Mouse (Mus musculus) midbrain, embryonic 13.5 days (tissue): ENCODE measurements around the gene Ankrd24. TPM values are rescaled to one million over a fixed set of nuclear protein-coding genes. Genes with fewer than 3 reads are reported as not detected.
A peak's percentile ranks its signal among the peaks of the same experiment; 100 is the strongest.

Experiments used
- ATAC-seq: fragments of 200-750 bp; cut with Nextera tagmentation; 2 replicates; pipeline ENCODE4 v1.8.0; 2017; ENCODE audit warnings: mild to moderate bottlenecking, moderate TSS enrichment, moderate library complexity
- H3K27ac ChIP-seq: fragments of 300-500 bp; sonication (generic); 2 replicates; pipeline ENCODE4 v1.5.1; 2015; ENCODE audit warnings: inconsistent platforms, mild to moderate bottlenecking, moderate library complexity
- H3K27me3 ChIP-seq: fragments of 300-500 bp; sonication (generic); 2 replicates; pipeline ENCODE4 v1.6.1; 2015; ENCODE audit warnings: mild to moderate bottlenecking, inconsistent platforms
- H3K36me3 ChIP-seq: fragments of 300-500 bp; sonication (generic); 2 replicates; pipeline ENCODE4 v1.6.1; 2015; ENCODE audit warnings: mild to moderate bottlenecking, inconsistent platforms
- H3K4me1 ChIP-seq: fragments of 300-500 bp; sonication (generic); replicated peaks from 2 replicates; pipeline ENCODE4 v1.6.1; 2015; ENCODE audit warnings: inconsistent platforms
- H3K4me2 ChIP-seq: fragments of 300-500 bp; sonication (generic); replicated peaks from 2 replicates; pipeline ENCODE4 v1.6.1; 2015; ENCODE audit warnings: moderate library complexity, mild to moderate bottlenecking, inconsistent platforms
- H3K4me3 ChIP-seq: fragments of 300-500 bp; sonication (generic); replicated peaks from 2 replicates; pipeline ENCODE4 v1.5.1; 2015; ENCODE audit warnings: mild to moderate bottlenecking, inconsistent platforms
- H3K9ac ChIP-seq: fragments of 300-500 bp; sonication (generic); replicated peaks from 2 replicates; pipeline ENCODE4 v1.6.1; 2015; ENCODE audit warnings: mild to moderate bottlenecking, inconsistent platforms
- H3K9me3 ChIP-seq: fragments of 300-500 bp; sonication (generic); 2 replicates; pipeline ENCODE4 v1.6.1; 2016; ENCODE audit warnings: mild to moderate bottlenecking, inconsistent platforms
- WGBS: fragments of 180-500 bp; shearing (Covaris S2); methylation state at CpG from one replicate; pipeline ENCODE4 v1.1.7; 2015; 5-methylcytosine and 5-hydroxymethylcytosine counted together
- polyA plus RNA-seq: library from polyadenylated mRNA; unstranded; fragments of >200 nt; fragmentation: Nextera tagmentation; extraction: Ambion mirVana; gene quantifications from 2 replicates; pipeline ENCODE4 v1.2.1, GENCODE M21; 2015

Ankrd24 gene
- polyA plus RNA-seq, 1 experiment from 2014 or later = 9.3 TPM

DNA sequence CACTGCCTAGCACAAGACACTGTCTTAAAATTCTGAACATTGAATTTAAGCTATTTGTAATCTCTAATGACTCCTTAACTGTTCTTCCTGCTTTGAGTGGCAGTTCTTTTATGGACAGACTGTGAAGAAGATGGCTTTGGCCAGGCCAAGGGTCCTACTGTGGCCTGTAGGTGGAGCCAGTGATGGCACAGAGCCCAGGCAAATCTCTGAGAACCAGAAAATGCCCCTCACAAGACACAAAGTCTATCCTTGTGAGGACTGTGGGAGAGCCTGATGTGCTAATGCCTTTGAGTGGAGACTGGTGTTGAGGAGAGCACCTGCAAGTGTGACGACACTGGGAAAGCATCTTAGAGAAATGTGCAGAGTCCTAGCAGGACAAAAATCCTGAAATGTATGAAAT is 20.0 kb upstream of the Ankrd24 start:
- H3K4me3 ChIP-seq = no peak overlapping the region
- no peak overlapping the region for H3K4me2 ChIP-seq
- H3K9ac ChIP-seq = no peak overlapping the region
- no peak overlapping the region for H3K27ac ChIP-seq
- no peaks in the 10 kb centered on the region for H3K9me3 ChIP-seq
- 97% methylated on average over 1 of the region's 1 CpGs for WGBS
- H3K36me3 ChIP-seq = no peaks in the 10 kb centered on the region; the same call in 1 of the 2 replicates
- H3K27me3 ChIP-seq = peaks cover 5% of the 10 kb centered on the region; the same call in 1 of the 2 replicates
- no peak for ATAC-seq
- H3K4me1 ChIP-seq = peaks cover 18% of the 10 kb centered on the region

DNA sequence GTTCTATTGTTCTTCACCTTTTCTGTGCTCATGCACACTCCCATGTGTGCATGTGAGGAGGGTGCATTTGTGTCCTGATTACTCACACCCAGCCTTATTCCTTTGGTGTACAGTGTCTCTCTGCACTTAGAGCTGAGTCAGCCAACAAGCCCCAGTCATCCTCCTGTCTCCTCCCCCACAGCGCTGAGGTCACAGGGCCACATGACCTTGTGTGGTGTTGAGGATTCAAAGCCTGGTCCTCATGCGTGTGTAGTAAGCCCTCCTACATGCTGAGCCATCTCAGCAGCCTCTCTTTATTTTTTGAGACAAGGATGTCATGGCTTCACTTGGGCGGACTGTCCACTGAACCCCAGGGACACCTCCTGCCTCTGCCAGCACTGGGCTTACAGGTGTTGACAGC is 15.6 kb upstream of the Ankrd24 start:
- Histone ChIP-seq H3K4me2 (no peak overlapping the region), H3K9me3 (no peaks in the 10 kb centered on the region), H3K27ac (no peak overlapping the region), H3K27me3 (peaks cover 5% of the 10 kb centered on the region; the same call in 1 of the 2 replicates), H3K9ac (no peak overlapping the region), H3K4me1 (no peaks in the 10 kb centered on the region), H3K4me3 (no peak overlapping the region), H3K36me3 (no peaks in the 10 kb centered on the region; the same call in 1 of the 2 replicates)
- WGBS = 79% methylated on average over 3 of the region's 3 CpGs
- no peak for ATAC-seq

DNA sequence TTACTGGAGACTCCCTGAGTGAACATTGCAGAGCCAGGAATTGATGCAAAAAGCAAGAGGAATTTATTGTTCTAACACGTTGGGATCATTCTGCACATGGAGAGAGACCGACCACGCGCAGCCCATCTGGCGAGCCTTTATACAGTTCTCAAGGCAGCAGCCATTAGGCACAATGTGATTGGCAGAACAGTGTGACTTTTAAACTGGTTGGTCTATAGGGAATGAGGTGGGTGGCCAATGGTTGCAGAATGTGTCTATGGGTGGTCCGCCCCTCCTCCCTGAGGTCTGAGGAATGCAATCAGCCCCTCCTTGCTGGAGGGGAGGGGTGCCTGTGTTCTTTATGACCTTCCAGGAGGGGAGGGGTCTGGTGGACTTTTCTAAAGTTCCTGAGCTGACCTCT is 12.9 kb upstream of the Ankrd24 start:
- H3K27ac ChIP-seq = no peak overlapping the region
- no peaks in the 10 kb centered on the region for H3K9me3 ChIP-seq
- H3K4me2 ChIP-seq = no peak overlapping the region
- peaks cover 5% of the 10 kb centered on the region; the same call in 1 of the 2 replicates for H3K27me3 ChIP-seq
- no peak overlapping the region for H3K9ac ChIP-seq
- 70% methylated on average over 6 of the region's 6 CpGs for WGBS
- no peaks in the 10 kb centered on the region for H3K4me1 ChIP-seq
- peaks cover 3% of the 10 kb centered on the region for H3K36me3 ChIP-seq
- H3K4me3 ChIP-seq = no peak overlapping the region
- ATAC-seq = no peak

DNA sequence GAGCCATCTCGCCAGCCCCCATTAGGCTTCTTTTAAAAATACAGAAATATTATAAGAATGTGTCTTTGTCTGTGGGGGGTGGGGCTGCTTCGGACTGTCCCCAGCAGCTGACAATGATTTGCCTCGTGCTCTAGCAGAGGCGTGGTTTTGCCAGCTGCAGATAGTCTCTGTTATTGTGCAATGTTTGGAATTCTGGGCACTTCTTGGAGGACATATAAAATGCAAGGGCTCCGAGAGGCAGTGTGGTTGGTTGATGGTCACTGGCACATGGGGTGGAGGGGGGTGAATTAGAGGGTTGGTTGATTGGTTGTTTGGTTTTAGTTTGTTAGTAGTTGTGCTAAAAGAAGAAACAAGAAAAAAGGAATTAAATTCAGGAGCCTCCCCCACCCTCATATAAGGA is 8.4 kb upstream of the Ankrd24 start:
- Histone ChIP-seq H3K9me3 (no peaks in the 10 kb centered on the region), H3K9ac (no peak overlapping the region), H3K4me1 (no peaks in the 10 kb centered on the region), H3K27me3 (no peaks in the 10 kb centered on the region), H3K36me3 (peaks cover 47% of the 10 kb centered on the region), H3K4me3 (no peak overlapping the region), H3K4me2 (no peak overlapping the region), H3K27ac (no peak overlapping the region)
- 95% methylated on average over 5 of the region's 5 CpGs for WGBS
- no peak for ATAC-seq

DNA sequence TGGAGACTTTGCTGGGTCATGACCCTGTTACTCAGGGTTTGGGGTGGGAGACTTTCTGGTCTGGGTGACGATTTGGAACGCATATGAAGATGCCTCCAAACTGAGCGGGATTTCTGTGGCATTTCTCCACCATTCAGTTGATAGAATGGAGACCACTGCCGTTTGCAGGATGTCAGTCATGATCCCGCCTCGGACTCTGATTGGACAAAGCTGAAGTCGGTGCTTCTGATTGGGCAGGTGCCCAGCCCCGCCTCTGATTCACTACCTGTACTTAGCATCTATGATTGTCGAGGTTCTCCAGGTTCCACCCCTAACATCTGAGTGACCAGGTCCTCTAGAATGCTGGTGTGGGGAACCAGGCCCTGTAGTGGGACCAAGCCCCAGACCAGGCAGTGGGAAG is 7.6 kb upstream of the Ankrd24 start:
- Histone ChIP-seq H3K27ac (no peak overlapping the region), H3K27me3 (no peaks in the 10 kb centered on the region), H3K4me1 (peaks cover 5% of the 10 kb centered on the region; the same call in 1 of the 2 replicates), H3K36me3 (peaks cover 55% of the 10 kb centered on the region), H3K4me3 (no peak overlapping the region), H3K4me2 (no peak overlapping the region), H3K9me3 (no peaks in the 10 kb centered on the region), H3K9ac (no peak overlapping the region)
- no peak for ATAC-seq
- 62% methylated on average over 9 of the region's 9 CpGs for WGBS

DNA sequence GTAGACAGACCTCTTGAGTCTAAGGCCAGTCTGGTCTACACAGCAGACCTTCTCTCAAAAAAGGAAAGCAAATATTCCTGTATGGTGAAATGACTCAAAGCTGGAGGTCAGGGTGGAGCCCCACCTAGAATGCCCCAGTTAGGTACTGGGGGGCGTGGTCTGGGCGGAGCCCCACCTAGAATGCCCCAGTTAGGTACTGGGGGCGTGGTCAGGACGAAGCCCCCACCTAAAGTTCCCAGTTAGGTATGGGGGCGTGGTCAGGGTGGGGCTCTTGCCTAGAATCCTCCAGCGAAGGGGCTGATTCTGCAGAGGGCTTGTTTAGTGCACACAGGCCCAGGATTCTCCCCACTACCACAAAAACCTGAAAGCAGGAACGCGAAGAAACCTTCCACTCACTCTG is 4.9 kb upstream of the Ankrd24 start:
- no peak overlapping the region for H3K4me3 ChIP-seq
- no peaks in the 10 kb centered on the region for H3K9me3 ChIP-seq
- peaks cover 26% of the 10 kb centered on the region for H3K4me1 ChIP-seq
- WGBS = 71% methylated on average over 8 of the region's 8 CpGs
- H3K9ac ChIP-seq = no peak overlapping the region
- no peak overlapping the region for H3K4me2 ChIP-seq
- ATAC-seq = no peak
- no peak overlapping the region for H3K27ac ChIP-seq
- no peaks in the 10 kb centered on the region for H3K27me3 ChIP-seq
- peaks cover 55% of the 10 kb centered on the region for H3K36me3 ChIP-seq

DNA sequence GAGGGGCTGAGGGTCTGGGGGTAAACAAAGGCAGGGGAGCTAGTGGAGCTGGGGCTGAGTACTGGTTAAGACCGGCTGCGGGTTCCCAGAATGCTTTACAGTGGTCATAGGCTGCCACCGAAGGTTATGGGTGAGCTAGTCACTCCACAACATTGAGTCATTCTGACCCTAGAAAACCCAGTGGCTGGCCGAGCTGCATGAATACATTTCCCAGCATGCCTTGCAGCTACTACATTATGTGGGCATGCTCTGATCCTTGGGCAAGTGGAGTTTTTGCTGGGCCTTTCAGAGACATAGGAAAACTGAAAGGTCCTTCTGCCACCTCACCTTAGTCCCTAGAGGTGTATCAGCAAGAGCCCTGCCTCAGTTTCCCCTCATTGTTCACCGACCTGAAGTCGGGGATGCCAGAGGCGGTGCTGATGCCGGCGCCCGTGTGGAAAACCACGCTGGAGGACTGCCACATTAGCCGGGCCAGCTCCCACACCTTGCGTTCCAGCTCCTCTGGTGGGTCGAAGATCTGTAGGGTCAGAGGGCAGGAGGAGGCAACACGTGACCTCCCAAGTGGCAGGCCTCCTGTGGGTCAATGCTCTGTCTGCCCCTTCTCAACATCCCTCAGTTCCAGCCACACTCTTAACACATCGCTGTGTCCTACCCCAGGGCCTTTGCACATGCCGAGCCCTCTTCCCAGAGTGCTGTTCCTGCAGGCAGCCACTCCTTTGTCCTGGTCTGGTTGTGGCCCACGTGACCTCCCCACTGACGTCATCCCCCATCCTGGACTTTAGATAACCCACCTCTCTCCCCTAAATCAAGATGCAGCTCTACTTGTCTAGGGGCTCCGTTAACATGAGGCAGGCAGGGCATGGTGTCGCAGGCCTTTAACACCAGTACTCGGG is 2.0 kb upstream of the Ankrd24 start:
- H3K27ac ChIP-seq = 0 out of 2 replicates have a peak overlapping the region, but pooled peaks have one; percentile 89
- peak overlapping the region; percentile 89 for H3K4me2 ChIP-seq
- ATAC-seq = peak; percentile 15; the same call in 1 of the 2 replicates
- peaks cover 26% of the 10 kb centered on the region for H3K4me1 ChIP-seq
- no peaks in the 10 kb centered on the region for H3K9me3 ChIP-seq
- WGBS = 91% methylated on average over 22 of the region's 22 CpGs
- H3K9ac ChIP-seq = peak overlapping the region; percentile 88
- peaks cover 43% of the 10 kb centered on the region for H3K36me3 ChIP-seq
- 0 out of 2 replicates have a peak, but pooled peaks cover under 1% of the 10 kb centered on the region for H3K27me3 ChIP-seq
- peak overlapping the region; percentile 81 for H3K4me3 ChIP-seq

DNA sequence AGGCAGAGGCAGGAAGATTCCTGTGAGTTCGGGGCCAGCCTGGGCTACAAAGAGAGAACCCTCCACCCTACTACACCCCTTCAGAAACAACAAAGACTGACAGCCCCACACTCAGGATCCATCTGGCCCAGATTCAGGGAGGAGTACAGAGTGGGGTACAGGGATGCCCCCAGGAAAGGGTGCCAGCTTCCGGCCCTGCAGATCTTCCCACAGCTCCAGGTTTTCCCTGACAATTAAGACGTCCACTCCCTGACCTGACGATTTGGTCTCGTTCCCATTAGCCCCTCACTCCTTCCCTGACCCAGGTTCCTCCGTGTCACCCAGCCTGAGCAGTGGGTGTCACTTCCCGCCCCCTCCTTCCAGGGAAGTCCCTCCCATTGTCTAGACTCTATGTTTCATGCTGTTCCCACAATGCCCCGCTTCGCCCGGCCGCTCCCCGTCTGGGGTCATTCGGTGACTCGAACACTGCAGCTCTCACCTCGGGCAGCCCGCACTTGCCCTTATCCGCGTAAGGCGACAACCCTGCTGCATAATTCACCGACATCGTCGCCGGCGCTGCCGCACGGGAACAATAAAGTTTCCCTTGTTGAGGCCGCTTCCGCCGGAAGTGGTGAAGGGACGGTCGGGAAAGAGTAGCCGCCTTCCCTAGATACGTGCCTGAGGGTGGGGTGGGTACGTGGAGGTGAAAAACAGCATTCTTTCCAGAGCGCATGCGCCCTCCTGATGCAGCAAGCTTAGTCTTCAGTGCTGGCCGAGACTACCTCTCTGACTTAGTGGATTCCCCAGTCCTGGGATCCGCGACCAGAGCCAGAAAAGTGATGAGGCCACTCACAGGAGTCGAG is 1.1 kb upstream of the Ankrd24 start, which contains the start of gene Sirt6:
Sirt6 (minus strand) TSS at position 804 of the 842 bp plus-strand sequence.
- Histone ChIP-seq H3K4me3 (peak within 1 kb of the TSS; percentile 81), H3K27me3 (0 out of 2 replicates have a peak, but pooled peaks cover 3% of the 10 kb centered on the region), H3K9ac (peak within 1 kb of the TSS; percentile 88), H3K9me3 (no peaks in the 10 kb centered on the region), H3K4me2 (peak within 1 kb of the TSS; percentile 89), H3K36me3 (peaks cover 35% of the 10 kb centered on the region), H3K4me1 (peaks cover 26% of the 10 kb centered on the region), H3K27ac (peak within 1 kb of the TSS; percentile 89)
- peak; percentile 89 for ATAC-seq
- 5% methylated on average over 40 of the region's 40 CpGs for WGBS

DNA sequence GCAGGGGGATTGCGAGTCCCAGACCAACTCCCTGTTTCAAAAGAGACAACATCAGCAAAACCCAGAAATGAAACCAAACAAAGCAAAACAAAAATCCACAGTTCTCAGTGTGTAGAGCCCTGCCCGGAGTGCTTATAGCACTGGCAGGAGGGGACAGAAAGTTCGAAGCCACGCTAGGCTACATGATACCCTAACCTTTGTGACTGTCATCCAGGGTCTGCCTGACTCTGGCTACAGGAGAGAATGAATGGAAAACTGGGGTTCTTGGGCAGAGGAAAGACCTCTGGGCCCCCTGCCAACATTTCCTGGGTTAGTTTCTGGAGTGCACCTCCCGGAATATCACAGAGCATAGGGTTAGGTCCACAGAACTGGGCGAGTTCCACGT is 512 bp upstream of the Ankrd24 start:
- ATAC-seq = peak; percentile 68
- H3K4me3 ChIP-seq = peak overlapping the region; percentile 81
- 68% methylated on average over 7 of the region's 7 CpGs for WGBS
- H3K4me1 ChIP-seq = peaks cover 27% of the 10 kb centered on the region
- H3K27me3 ChIP-seq = 0 out of 2 replicates have a peak, but pooled peaks cover 3% of the 10 kb centered on the region
- peak overlapping the region; percentile 89 for H3K4me2 ChIP-seq
- peak overlapping the region; percentile 88 for H3K9ac ChIP-seq
- no peaks in the 10 kb centered on the region for H3K9me3 ChIP-seq
- peaks cover 29% of the 10 kb centered on the region for H3K36me3 ChIP-seq
- H3K27ac ChIP-seq = peak overlapping the region; percentile 89

DNA sequence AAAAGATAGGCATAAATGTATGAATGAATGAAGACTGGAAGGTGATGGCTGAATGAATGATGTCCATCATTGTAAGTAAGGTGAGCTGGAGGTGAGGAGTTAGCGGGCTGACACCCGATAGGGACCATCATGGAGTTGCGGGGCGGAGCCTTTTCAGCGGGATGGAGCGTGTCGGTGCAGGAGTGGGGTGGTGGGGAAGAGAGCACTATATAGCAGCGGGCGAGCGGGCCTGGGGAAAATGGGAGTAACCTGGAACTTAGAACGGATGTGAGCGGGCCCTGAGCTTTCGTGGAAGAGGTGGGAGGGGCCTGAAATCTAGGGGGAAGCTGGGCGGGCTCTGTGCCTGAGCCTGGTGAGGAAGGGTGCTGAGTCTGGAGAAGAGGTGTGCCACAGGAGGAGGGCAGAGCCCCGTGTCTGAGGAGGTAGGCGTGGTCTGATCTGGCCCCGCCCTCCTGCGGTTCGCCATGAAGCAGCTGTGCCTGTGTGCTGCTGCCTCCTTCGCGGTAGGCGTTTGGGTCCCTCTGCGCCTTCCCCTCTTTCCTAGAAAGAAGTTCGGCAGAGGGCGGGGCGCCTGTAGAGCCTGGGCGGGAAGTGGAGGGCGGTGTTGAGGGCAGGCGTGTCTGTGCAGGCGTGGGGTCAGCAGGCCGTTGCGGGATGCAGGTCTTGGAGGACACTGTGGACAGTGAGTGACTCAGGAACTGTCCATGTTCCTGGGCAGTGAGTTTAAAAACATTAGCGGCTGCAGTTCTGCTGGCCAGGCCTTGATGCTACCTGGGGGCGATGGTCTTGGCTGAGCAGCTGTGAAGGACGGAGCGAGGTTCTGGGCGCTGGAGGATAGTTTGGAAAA is 5.1 kb downstream of the Ankrd24 start:
- 2% methylated on average over 37 of the region's 37 CpGs for WGBS
- Histone ChIP-seq H3K27ac (peak overlapping the region; percentile 36; the same call in 1 of the 2 replicates), H3K4me3 (peak overlapping the region; percentile 43), H3K9me3 (no peaks in the 10 kb centered on the region), H3K36me3 (no peaks in the 10 kb centered on the region), H3K27me3 (peaks cover 20% of the 10 kb centered on the region; the same call in 1 of the 2 replicates), H3K9ac (peak overlapping the region; percentile 69), H3K4me2 (peak overlapping the region; percentile 58), H3K4me1 (peaks cover 15% of the 10 kb centered on the region)
- ATAC-seq = peak; percentile 88

DNA sequence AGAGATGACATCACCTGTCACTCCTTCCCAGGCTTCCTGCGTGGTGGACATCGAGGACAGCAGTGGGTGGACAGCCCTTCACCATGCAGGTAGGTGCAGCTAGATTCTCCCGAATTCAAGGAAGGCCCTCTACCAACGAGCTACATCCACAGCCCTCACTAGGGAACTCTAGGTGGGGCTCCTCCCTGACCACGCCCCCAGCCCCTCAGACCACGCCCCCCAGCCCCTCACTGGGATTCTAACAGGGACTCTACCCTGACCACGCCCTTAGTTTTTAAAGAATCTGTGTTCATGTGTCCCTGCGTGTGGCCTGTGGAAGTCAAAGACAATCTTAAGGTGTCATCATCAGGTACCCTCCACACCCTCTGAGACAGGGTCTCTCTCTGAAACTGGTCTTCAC is 8.0 kb downstream of the Ankrd24 start:
- Histone ChIP-seq H3K36me3 (no peaks in the 10 kb centered on the region), H3K4me2 (no peak overlapping the region), H3K9me3 (no peaks in the 10 kb centered on the region), H3K4me1 (peaks cover 21% of the 10 kb centered on the region), H3K4me3 (no peak overlapping the region), H3K9ac (no peak overlapping the region), H3K27me3 (peaks cover 19% of the 10 kb centered on the region; the same call in 1 of the 2 replicates), H3K27ac (no peak overlapping the region)
- no peak for ATAC-seq
- 17% methylated on average over 8 of the region's 8 CpGs for WGBS
